22 mouse cellular contexts compared by ENCODE assay signal in genomic region chr7:113168609-113169008, GRCm38 (mm10). TPM values are rescaled to one million over a fixed set of nuclear protein-coding genes. Genes with fewer than 3 reads are reported as not detected.
DNase-seq lines count a peak whose midpoint lies in the region; ATAC-seq and TF ChIP-seq lines count a peak whose summit lies in the region.
"Had no signal": no experiment of that assay in that cellular context is flagged by ENCODE, and none has a peak within 500 bp of the region (broad histone marks: within the 10 kb centered on the region; RNA-seq: fewer than 3 reads in every experiment).

No protein-coding gene starts in this region.

- peaks cover 28% of the 10 kb centered on the region for H3K4me1 ChIP-seq in embryonic fibroblast, embryonic 13.5 days (ENCODE audit: control insufficient read depth, insufficient read depth, low read length)
- peaks cover 5% of the 10 kb centered on the region for H3K4me1 ChIP-seq in lung, adult 2 months (ENCODE audit: control insufficient read depth, insufficient read depth, low read length)
- H3K4me1 ChIP-seq: embryonic facial prominence, embryonic 12.5 days; forebrain, embryonic 13.5 days; hindbrain, embryonic 12.5 days had no signal

- peak overlapping the region; percentile 73 for H3K27ac ChIP-seq in embryonic fibroblast, embryonic 13.5 days (ENCODE audit: insufficient read depth, low read length)
- H3K27ac ChIP-seq: embryonic facial prominence, embryonic 12.5 days; forebrain, embryonic 13.5 days; hindbrain, embryonic 12.5 days had no signal

- WGBS in lung, adult 2 months = 75% methylated on average over 8 of the region's 8 CpGs

- peak; percentile 43; the same call in 1 of the 2 replicates for ATAC-seq in frontal cortex, adult (ENCODE audit: low TSS enrichment)
- ATAC-seq: activated CD4-positive, CD25-positive, alpha-beta regulatory T cell, adult 4 months; forebrain, embryonic 13.5 days; forebrain, postnatal 0 days; hindbrain, embryonic 16.5 days; inflammation-experienced regulatory T-cells, adult 6 months; intestine, postnatal 0 days; Patski had no signal

- no peak for TF ChIP-seq CTCF in embryonic fibroblast, embryonic 13.5 days (IDR thresholded peaks at IDR 0.05; ENCODE audit: borderline replicate concordance, insufficient read depth, low read length)
- no peak for TF ChIP-seq CTCF in lung, adult 2 months (IDR thresholded peaks at IDR 0.05; ENCODE audit: insufficient read depth, low read length)

- TF ChIP-seq POLR2A in embryonic fibroblast, embryonic 13.5 days (IDR thresholded peaks at IDR 0.05; ENCODE audit: low read depth, low read length) = no peak
- TF ChIP-seq POLR2A in lung, adult 2 months (IDR thresholded peaks at IDR 0.05; ENCODE audit: borderline replicate concordance, extremely low read depth, low read depth, low read length) = no peak

- DNase-seq in frontal cortex, postnatal 14 days (ENCODE audit: low spot score in 2 of 2) = no peak
- peak; percentile 56 for DNase-seq in 3134 (ENCODE audit: extremely low read depth, insufficient read length, low spot score)
- peak; percentile 71 for DNase-seq in Muller cell, postnatal 12 days (ENCODE audit: inconsistent ontology term)
- no peak for DNase-seq in lung, adult 2 months
- no peak for DNase-seq in adrenal gland, postnatal 4 days (ENCODE audit: low spot score in 2 of 2)
- DNase-seq: adrenal gland, postnatal 25 days; cerebellum, adult 11 months; cerebellum, adult 8-10 months; cerebellum, postnatal 14 days; forebrain, postnatal 0 days; gastrocnemius, postnatal 10 days had no signal

- no peak overlapping the region for H3K4me3 ChIP-seq in embryonic fibroblast, embryonic 13.5 days (ENCODE audit: insufficient read depth, low read length)
- H3K4me3 ChIP-seq in lung, adult 2 months (replicated peaks; ENCODE audit: extremely low read depth, low read depth, low read length) = no peak overlapping the region
- H3K4me3 ChIP-seq: embryonic facial prominence, embryonic 12.5 days; forebrain, embryonic 13.5 days; heart, embryonic 12.5 days; hindbrain, embryonic 12.5 days had no signal

RNA-seq across cellular contexts. Expression of gene Arntl, which starts 38.7 kb away (rescaled TPM):
- polyA plus RNA-seq in embryonic fibroblast, embryonic 13.5 days (2011; ENCODE audit: insufficient read length, low read depth, missing spikeins) = 24.4 and 27.8 TPM in 2 replicates
- 4.6 and 15.8 TPM in 2 replicates for polyA plus RNA-seq in lung, adult 2 months (2012; rRNA removed)
- 10 to 100 TPM; 27.1 to 31.5 TPM for total RNA-seq in adrenal gland, postnatal 4 days (2021)

Comparison
In these comparisons a context has a peak if more than half of its experiments do, and no peak if none do; other contexts are left out.
1. DNase-seq: peak in 3134 (single experiment) and Muller cell, postnatal 12 days (single experiment); none in frontal cortex, postnatal 14 days (0 of 2), lung, adult 2 months (single experiment) and adrenal gland, postnatal 4 days (0 of 2).